Mouse (Mus musculus) myocyte (in vitro differentiated cells): ENCODE measurements around the gene Enc1.
"Not testable (repeated sequence)": the region's sequence is repeated elsewhere in the genome, so short reads cannot be mapped to it uniquely, and the experiment has no call there.

Experiments
- MAX ChIP-seq: IDR thresholded peaks from one replicate; pipeline ENCODE4 v1.6.1; 2011; ENCODE audit warnings: low read depth, mild to moderate bottlenecking, control low read depth
- REST ChIP-seq: IDR thresholded peaks from one replicate; pipeline ENCODE4 v1.6.1; 2011; ENCODE audit warnings: mild to moderate bottlenecking, control low read depth, moderate library complexity; ENCODE audit not compliant: insufficient read depth, insufficient read length
- TCF12 ChIP-seq: IDR thresholded peaks from one replicate; pipeline ENCODE4 v1.6.1; 2011; ENCODE audit warnings: mild to moderate bottlenecking, control low read depth; ENCODE audit not compliant: poor library complexity, insufficient read depth, severe bottlenecking

GRCm38 (mm10) chr13:97265534-97265933 is 24.6 kb downstream of the Enc1 start:
- not testable (repeated sequence) for TF ChIP-seq REST, MAX, TCF12
